Mouse (Mus musculus) spleen, adult 12 weeks (tissue): ENCODE data around the gene Ccdc57.
A peak's percentile ranks its signal among the peaks of the same experiment; 100 is the strongest.

Experiments used
- DNase-seq: peaks from one replicate; pipeline ENCODE4 v3.0.0; 2022; ENCODE audit warnings: low spot score

Gene Ccdc57

GRCm38 (mm10) chr11:120951731-120952730 is 19.4 kb upstream of the Ccdc57 start:
- peak; percentile 49 for DNase-seq

DNA sequence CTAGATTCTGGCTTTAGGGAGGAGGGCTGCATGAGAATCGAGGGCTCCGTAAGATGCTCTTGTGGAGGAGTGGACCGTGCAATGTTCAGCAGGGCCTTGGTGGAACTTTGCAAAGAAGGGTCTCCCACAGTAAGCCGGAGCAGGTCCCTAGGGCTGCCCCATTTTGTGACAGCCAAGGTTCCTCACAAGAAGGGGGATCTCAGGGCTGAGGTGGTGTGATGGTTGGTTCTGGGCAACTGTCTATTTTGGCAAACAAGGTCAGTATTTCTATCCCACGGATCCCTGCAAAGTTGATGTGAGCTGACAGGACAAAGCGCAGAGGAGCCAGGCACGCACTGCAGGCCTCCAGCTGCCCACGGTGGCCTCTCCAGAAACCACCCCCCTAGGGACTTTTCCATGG is 18.6 kb upstream of the Ccdc57 start:
- no peak for DNase-seq

- DNase-seq = peak; percentile 88
These were observed 17.9 kb upstream of the Ccdc57 start for GRCm38 (mm10) chr11:120950281-120951202.

DNA sequence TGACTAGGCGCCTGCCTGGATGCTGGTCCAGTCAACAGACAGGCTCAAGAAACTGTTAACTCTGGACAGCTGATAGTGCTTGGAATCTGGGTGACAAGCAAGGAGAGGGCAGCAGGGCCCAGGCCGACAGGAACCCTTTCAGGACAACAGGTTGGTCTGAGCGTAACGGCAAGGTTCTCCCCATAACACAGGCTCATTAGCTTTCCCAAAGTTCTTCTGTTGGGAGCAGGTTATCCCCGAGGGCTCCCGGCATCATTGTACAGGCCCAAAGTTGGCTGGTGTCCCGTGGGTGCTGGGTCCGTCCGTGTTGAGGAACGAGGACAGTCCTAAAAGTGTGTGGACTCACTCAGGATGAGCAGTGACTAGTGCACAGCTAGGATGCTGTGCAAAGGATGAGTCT is 17.2 kb upstream of the Ccdc57 start:
- DNase-seq = no peak

GRCm38 (mm10) chr11:120948861-120949851 is 16.5 kb upstream of the Ccdc57 start:
- no peak for DNase-seq

DNA sequence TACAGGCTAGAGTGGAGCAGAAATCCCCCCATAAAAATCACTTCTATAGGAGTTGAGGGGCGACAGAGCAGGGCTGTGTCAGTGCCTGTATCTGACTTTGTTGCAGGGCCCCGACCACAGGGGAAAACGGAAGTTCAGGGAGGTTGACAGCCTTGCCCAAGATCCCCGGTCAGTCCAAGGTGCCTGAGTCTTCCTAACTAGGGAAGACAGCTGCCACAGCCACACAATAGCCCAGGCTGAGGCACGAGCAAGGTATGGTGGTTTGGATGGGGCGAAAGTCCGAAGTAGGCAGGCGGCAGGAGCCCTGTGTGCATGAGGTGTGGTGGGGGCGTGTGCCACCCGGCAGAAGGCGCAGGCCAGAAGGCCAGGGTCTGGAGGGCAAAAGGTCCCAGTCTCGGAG is 15.7 kb upstream of the Ccdc57 start, which contains the start of gene Slc16a3:
Slc16a3 (plus strand) TSS at position 153 of the 400 bp plus-strand sequence.
- DNase-seq = no peak

DNA sequence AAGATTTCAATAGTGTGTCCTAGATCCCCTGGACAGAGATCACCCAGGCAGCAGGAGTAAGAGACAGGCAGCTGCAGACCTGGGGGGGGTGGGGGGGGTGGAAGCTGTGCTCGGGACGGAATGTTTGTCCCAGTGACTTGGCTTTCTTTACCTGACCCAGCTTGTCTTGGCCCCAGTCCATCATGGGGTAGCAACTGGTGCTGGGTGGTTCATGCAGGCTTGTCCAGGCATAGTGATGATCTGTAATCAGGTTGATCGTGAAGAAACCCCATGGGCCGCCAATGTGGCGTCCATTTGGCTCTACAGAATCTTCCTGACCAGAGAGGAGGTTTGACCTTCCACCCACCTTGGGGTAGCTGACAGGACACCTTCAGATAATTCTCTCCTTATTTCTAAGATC is 13.3 kb upstream of the Ccdc57 start:
- DNase-seq = no peak

DNA sequence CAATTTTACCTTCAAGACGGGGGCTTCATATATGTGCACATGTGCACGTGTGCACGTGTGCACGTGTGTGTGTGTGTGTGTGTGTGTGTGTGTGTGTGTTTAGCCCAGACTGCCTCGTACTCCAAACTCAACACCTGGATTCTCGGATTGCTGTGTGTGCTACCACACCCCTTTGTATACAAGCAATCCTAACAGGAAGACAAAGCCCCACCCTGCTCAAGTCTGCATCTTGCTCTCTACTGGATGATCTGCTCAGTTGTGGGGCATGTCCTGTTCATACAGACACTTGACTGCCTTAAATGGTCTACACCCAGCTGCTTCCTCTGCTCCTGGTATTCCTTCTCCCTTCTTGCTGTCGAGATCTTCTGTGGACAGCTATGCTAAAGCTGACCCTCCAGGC is 12.6 kb upstream of the Ccdc57 start:
- DNase-seq = no peak

GRCm38 (mm10) chr11:120940959-120941358 is 8.3 kb upstream of the Ccdc57 start:
- no peak for DNase-seq

DNA sequence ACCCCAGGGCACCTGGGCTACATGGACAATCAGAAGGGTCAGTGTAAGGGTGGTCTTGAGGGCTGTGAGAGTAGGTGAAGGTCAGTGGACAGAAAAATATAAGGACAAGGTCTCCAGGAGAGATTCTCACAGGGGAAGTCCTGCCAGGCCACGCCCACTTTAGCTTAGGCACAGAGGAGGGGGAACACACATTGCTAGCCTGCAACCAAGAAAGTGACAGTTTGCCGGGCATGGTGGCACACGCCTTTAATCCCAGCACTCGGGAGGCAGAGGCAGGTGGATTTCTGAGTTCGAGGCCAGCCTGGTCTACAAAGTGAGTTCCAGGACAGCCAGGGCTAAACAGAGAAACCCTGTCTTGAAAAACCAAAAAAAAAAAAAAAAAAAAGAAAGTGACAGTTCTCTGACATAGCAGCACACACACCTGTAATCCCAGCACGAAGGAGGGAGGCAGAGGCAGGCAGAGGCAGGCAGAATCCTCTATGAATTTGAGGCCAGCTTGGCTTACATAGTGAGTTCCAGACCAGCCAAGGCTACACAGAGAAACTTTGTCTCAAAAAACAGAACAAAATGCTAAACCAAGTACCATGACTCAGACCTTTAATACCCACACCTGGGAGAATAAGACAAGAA is 7.2 kb upstream of the Ccdc57 start:
- no peak for DNase-seq

DNA sequence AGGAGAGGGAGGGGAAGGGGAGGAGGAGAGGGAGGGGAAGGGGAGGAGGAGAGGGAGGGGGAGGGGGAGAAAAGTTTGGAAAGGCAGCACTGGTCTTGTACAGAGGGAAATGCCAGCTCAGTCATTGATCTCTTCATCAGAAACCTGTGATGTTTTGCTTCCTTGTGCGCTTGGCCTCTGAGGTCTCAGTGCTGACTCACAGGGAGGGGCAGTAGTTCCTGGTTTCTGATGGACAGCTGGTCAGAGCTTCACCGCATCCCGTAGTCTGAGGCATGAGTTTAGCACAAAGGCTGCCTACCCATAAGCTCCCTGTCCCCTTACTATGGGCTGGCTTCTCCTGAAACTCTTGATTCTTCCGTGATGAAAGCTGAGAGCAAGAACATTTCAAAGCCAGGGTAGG is 6.1 kb upstream of the Ccdc57 start:
- DNase-seq = no peak

- no peak for DNase-seq
These were observed 5.3 kb upstream of the Ccdc57 start for GRCm38 (mm10) chr11:120937976-120938375.

DNA sequence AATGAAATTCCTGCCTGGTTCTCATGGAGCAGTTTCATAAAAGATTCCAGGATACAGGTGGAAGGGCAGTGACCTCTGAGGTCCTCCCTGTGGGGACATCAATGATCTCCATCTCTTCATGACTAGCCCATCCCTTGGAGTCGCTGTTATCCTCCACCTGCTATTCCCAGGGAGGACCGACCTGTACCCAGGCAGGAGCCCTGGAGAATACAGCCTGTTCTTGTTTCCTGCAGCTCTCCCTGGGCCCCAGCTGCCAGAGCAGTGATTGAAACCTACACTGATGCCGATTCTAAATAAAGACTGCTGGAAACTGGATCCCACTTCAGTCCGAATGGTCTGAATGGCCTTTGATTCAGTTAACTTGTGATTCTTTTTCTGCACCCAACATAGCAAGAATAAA is 1.2 kb downstream of the Ccdc57 start:
- no peak for DNase-seq

DNA sequence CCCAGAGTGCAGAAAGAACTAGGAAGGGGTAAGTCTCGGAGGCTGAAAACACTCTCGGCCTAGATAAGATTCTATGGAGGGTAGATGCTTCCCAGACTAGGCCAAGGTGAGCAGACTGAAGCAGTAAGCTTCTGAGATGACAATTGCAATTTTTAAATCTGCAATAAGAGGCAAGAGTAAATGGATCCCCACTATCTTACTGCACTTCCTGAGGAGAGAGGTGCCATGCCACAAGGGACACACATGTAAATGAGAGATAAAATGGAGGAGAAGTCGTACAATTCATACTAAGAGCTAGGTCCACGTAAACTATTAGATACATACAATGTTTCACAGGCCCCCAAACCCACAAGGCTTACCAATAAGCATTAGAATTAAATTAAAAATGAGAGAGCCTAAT is 4.2 kb downstream of the Ccdc57 start:
- DNase-seq = no peak

DNA sequence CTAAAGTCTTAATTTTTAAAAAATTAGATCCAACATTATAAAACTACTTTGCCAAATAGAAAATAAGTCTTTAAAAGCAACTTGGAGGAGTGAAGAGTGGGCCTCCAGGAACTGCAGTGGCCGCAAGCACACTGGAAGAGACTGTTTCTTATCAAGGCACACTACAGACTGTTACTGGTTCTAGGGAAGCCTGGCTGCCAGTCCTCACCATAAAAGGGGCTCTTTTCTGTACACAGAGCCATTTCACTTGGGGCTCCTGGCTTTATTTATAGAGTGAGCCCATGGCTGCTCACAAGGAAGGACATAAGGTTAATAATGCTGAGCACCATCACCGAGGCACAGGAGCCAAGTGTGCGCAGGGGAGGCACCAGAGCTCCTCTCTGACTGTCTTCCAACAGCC is 10.1 kb downstream of the Ccdc57 start:
- no peak for DNase-seq

GRCm38 (mm10) chr11:120917756-120918155 is 14.9 kb downstream of the Ccdc57 start:
- DNase-seq = no peak

GRCm38 (mm10) chr11:120916477-120916876 is 16.2 kb downstream of the Ccdc57 start:
- DNase-seq = no peak

DNA sequence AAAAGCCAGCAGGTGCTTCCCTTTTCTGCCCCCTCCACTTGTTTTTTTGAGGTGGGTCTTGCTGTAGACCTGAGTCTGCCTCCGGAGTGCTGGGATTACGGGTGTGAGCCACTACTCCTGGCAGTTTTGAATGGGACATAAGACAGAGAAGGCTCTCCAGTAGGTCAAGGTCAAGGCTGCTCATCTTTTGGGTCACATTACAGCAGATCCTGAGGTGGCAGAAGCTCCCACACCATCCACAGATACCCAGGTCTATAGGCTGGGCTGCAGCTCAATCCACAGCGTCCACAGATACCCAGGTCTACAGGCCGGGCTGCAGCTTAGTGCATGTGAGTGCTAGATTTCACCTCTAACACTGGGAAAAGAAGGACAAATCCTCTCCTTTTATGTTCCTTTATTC is 18.9 kb downstream of the Ccdc57 start:
- DNase-seq = no peak

GRCm38 (mm10) chr11:120905430-120905873 is 27.2 kb downstream of the Ccdc57 start:
- peak; percentile 64 for DNase-seq

DNA sequence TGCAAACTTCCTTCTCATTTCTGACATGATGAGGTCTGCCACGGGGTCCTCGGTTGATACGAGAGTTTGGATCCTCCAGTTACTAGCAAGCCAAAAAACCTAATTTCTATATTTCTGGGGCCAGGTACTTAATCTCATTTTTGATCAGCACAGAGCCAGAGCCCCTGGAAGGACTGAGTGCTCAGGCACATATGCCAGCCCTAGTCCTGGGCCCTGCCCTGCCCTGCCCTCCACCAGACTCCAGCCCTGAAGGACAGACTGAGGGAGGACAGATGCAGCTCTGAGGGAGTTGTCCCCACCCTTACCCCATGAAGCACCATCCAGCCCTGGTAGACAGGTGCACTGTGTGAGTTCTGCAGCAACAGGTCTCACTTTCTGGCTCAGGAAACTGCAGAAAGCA is 28.1 kb downstream of the Ccdc57 start:
- no peak for DNase-seq
